Mouse (Mus musculus) C2C12 (cell line): ENCODE results near the gene 4933405O20Rik.

ENCODE experiments used
- CEBPB ChIP-seq: IDR thresholded peaks from one replicate; pipeline ENCODE4 v1.6.1; 2011; ENCODE audit warnings: low read depth, mild to moderate bottlenecking, control low read depth, moderate library complexity
- CTCF ChIP-seq: IDR thresholded peaks from one replicate; pipeline ENCODE4 v1.5.1; 2011; ENCODE audit not compliant: control insufficient read depth, insufficient read depth, insufficient read length
- MAX ChIP-seq: IDR thresholded peaks from one replicate; pipeline ENCODE4 v1.6.1; 2011; ENCODE audit warnings: mild to moderate bottlenecking, control low read depth
- MYOD1 ChIP-seq: IDR thresholded peaks from one replicate; pipeline ENCODE4 v1.6.1; 2011; ENCODE audit warnings: low read depth; ENCODE audit not compliant: control insufficient read depth, insufficient read length
- MYOG ChIP-seq: IDR thresholded peaks from one replicate; pipeline ENCODE4 v1.6.1; 2011; ENCODE audit not compliant: control insufficient read depth, insufficient read length; ENCODE audit errors: extremely low read depth
- USF1 ChIP-seq: IDR thresholded peaks from one replicate; pipeline ENCODE4 v1.6.1; 2011; ENCODE audit warnings: low read depth, mild to moderate bottlenecking, control low read depth, moderate library complexity

- no peak for TF ChIP-seq MYOG
- no peak for TF ChIP-seq USF1
- TF ChIP-seq CTCF: no peak
- TF ChIP-seq MYOD1: no peak
- TF ChIP-seq MAX: no peak
- TF ChIP-seq CEBPB: no peak
Measured at GRCm38 (mm10) chr7:50629186-50629585, 30.2 kb downstream of the 4933405O20Rik start.
